Mouse (Mus musculus) heart, postnatal 0 days (tissue): ENCODE data around the gene Nol4l.

Experiments
- CTCF ChIP-seq: IDR thresholded peaks from 2 replicates; pipeline ENCODE4 v1.5.1; 2016; ENCODE audit warnings: antibody characterized with exemption, control low read depth, low read depth
- EP300 ChIP-seq: IDR thresholded peaks from 2 replicates; pipeline ENCODE4 v1.6.1; 2016; ENCODE audit warnings: antibody characterized with exemption, low read depth

DNA sequence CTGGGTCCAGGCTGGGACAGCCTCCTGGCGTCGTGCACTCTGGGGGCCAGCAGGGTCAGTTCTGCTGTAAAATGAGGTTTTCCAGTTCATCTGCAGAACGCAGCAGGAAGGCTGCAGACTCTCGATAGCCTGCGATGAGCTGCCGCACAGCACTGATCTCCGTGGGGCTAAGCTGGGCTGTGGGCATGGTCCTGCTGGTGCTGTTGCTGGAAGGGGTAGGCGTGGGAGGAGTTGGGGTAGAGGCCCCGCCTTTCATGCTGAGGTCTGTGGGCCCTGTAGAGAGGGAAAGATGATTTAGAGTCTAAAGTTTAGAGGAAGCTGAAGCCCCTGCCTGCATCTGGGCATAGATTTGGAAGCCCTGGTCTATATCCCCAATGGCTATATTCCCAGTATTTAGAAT is 118.2 kb downstream of the Nol4l start:
- TF ChIP-seq EP300 (no peak), CTCF (no peak)
